Comparison of ENCODE assay signal across 22 mouse cellular contexts in the genomic region with DNA sequence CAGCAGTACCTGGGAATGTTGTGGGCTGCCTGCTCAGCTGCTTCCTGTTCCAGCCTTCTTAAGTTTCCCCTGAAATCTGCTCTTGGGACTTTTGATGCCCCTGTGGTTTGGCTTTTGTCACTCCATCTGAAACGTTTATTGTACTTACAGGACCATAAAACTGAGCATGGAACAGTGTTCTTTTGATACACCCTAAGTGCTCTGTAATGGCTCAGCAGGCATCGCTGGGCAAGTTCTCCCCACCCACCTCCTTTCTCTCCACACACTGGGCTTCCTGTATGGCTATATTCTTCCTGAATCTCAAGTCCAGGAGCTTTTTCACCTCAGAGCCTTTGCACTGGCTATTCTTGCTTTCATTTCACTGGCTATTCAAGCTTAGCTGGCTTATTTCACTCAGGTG. TPM values are rescaled to one million over a fixed set of nuclear protein-coding genes. Genes with fewer than 3 reads are reported as not detected.
DNase-seq lines count a peak whose midpoint lies in the region; ATAC-seq and TF ChIP-seq lines count a peak whose summit lies in the region.
"Had no signal": no experiment of that assay in that cellular context is flagged by ENCODE, and none has a peak within 500 bp of the region (broad histone marks: within the 10 kb centered on the region; RNA-seq: fewer than 3 reads in every experiment).

No protein-coding gene starts in this region.

- H3K4me3 ChIP-seq in ES-E14 (ENCODE audit: insufficient read depth in 1 of 2, low read depth in 1 of 2, low read length in 2 of 2, poor library complexity in 1 of 2, severe bottlenecking in 1 of 2) = no peak overlapping the region
- no peak overlapping the region for H3K4me3 ChIP-seq in intestine, embryonic 16.5 days (ENCODE audit: low read length)
- H3K4me3 ChIP-seq: embryonic facial prominence, embryonic 13.5 days; forebrain, embryonic 12.5 days; heart, embryonic 15.5 days; hindbrain, embryonic 13.5 days had no signal

- no peaks in the 10 kb centered on the region for H3K27me3 ChIP-seq in intestine, embryonic 16.5 days (replicated peaks; ENCODE audit: control insufficient read depth, insufficient read depth, low read length)
- H3K27me3 ChIP-seq: embryonic facial prominence, embryonic 13.5 days; forebrain, embryonic 12.5 days; heart, embryonic 15.5 days; hindbrain, embryonic 13.5 days; Patski had no signal

- ATAC-seq in intestine, embryonic 16.5 days = peak; percentile 92
- no peak for ATAC-seq in activated CD4-positive, CD25-positive, alpha-beta regulatory T cell, adult 4 months
- ATAC-seq: forebrain, embryonic 16.5 days; hindbrain, postnatal 0 days; Patski had no signal

- peaks cover 0 to 3% of the 10 kb centered on the region in 2 experiments; a peak in 1 of 4 replicates for H3K4me1 ChIP-seq in ES-E14 (ENCODE audit: control insufficient read depth in 2 of 2, insufficient read depth in 2 of 2, low read length in 2 of 2, poor library complexity in 1 of 2)
- H3K4me1 ChIP-seq in intestine, embryonic 16.5 days (ENCODE audit: control insufficient read depth, insufficient read depth, low read length) = peaks cover 5% of the 10 kb centered on the region; the same call in 1 of the 2 replicates
- H3K4me1 ChIP-seq: embryonic facial prominence, embryonic 13.5 days; forebrain, embryonic 12.5 days; heart, embryonic 15.5 days; hindbrain, embryonic 13.5 days had no signal

- H3K27ac ChIP-seq in ES-E14 (ENCODE audit: insufficient read depth, low read depth, low read length, poor library complexity, severe bottlenecking) = no peak overlapping the region
- H3K27ac ChIP-seq in intestine, embryonic 16.5 days (ENCODE audit: low read length) = peak overlapping the region; percentile 33; the same call in 1 of the 2 replicates
- H3K27ac ChIP-seq: embryonic facial prominence, embryonic 13.5 days; forebrain, embryonic 12.5 days; heart, embryonic 15.5 days; hindbrain, embryonic 13.5 days; hindbrain, postnatal 0 days had no signal

- in situ Hi-C loops in ES-E14 (cut with MboI; ENCODE audit: low sequenced_read_pairs in 2 of 2, unreplicated experiment in 2 of 2) = no loop called here

- WGBS in intestine, embryonic 16.5 days = 12% methylated on average over 2 of the region's 2 CpGs

- H3K9me3 ChIP-seq in ES-E14 (ENCODE audit: control insufficient read depth, insufficient read depth, low read depth, low read length) = no peaks in the 10 kb centered on the region
- H3K9me3 ChIP-seq in intestine, embryonic 16.5 days (ENCODE audit: control insufficient read depth, low read length) = no peaks in the 10 kb centered on the region
- H3K9me3 ChIP-seq: embryonic facial prominence, embryonic 13.5 days; forebrain, embryonic 12.5 days; heart, embryonic 15.5 days; hindbrain, embryonic 13.5 days had no signal

- H3K4me2 ChIP-seq in intestine, embryonic 16.5 days (ENCODE audit: low read depth, low read length) = no peak overlapping the region
- H3K4me2 ChIP-seq: embryonic facial prominence, embryonic 13.5 days; forebrain, embryonic 12.5 days; heart, embryonic 11.5 days; heart, embryonic 15.5 days; hindbrain, embryonic 13.5 days had no signal

- H3K9ac ChIP-seq in ES-E14 (ENCODE audit: insufficient read depth, low read depth, low read length, poor library complexity, severe bottlenecking) = no peak overlapping the region
- H3K9ac ChIP-seq in intestine, embryonic 16.5 days (ENCODE audit: low read depth, low read length) = no peak overlapping the region
- H3K9ac ChIP-seq: embryonic facial prominence, embryonic 13.5 days; forebrain, embryonic 12.5 days; heart, embryonic 15.5 days; hindbrain, embryonic 13.5 days had no signal

- H3K36me3 ChIP-seq in ES-E14 (ENCODE audit: control insufficient read depth, insufficient read depth, low read length, poor library complexity, severe bottlenecking) = no peaks in the 10 kb centered on the region
- no peaks in the 10 kb centered on the region for H3K36me3 ChIP-seq in intestine, embryonic 16.5 days (ENCODE audit: control insufficient read depth, insufficient read depth, low read length)
- H3K36me3 ChIP-seq: embryonic facial prominence, embryonic 13.5 days; forebrain, embryonic 12.5 days; heart, embryonic 15.5 days; hindbrain, embryonic 13.5 days had no signal

- peak; percentile 65 for DNase-seq in ES-E14 (ENCODE audit: low read depth, low spot score)
- DNase-seq in ZHBTc4 (ENCODE audit: low read depth, low spot score) = peak; percentile 90
- no peak for DNase-seq in kidney, postnatal 25 days
- no peak for DNase-seq in ovary, postnatal 14 days (ENCODE audit: low spot score)
- DNase-seq: adrenal gland, postnatal 14 days; cerebellum, adult 11-12 months; cerebellum, adult 9-11 months; cerebellum, postnatal 36 days; gastrocnemius, postnatal 10 days; heart, adult 18-20 months; heart, postnatal 14 days had no signal

TF ChIP-seq in ES-E14, 5 proteins besides CTCF, POLR2A, EP300 and RAD21:
- TF ChIP-seq HCFC1 (IDR thresholded peaks at IDR 0.05; ENCODE audit: borderline replicate concordance, insufficient read depth, low read length) = no peak
- no peak for TF ChIP-seq MAFK (IDR thresholded peaks at IDR 0.05; ENCODE audit: insufficient read depth, low read depth, low read length)
- no peak for TF ChIP-seq CHD2 (IDR thresholded peaks at IDR 0.05; ENCODE audit: low read depth, low read length)
- no peak for TF ChIP-seq ZC3H11A (IDR thresholded peaks at IDR 0.05; ENCODE audit: borderline replicate concordance, low read depth, low read length)
- TF ChIP-seq ZNF384 (IDR thresholded peaks at IDR 0.05; ENCODE audit: low read depth, low read length) = no peak
TF ChIP-seq in ES-E14: peak in this region for 0.

RNA-seq across cellular contexts. Expression of a gene that starts 18.1 kb away (rescaled TPM):
- 4.3 and 10.7 TPM in 2 replicates for total RNA-seq in ES-E14 (2012; rRNA removed)
- 6.0 and 6.3 TPM in 2 replicates for polyA plus RNA-seq in intestine, embryonic 16.5 days (2015; fragmentation: Nextera tagmentation; extraction: Ambion mirVana)
- polyA plus RNA-seq in activated CD4-positive, CD25-positive, alpha-beta regulatory T cell, adult 4 months (2017; shearing (Covaris generic)) = 100 to 1,000 TPM in 1 of 2 experiments, 10 to 100 TPM in 1; 87.9 to 139 TPM

RNA-seq across cellular contexts. Expression of a gene that starts 50.2 kb away (rescaled TPM):
- total RNA-seq in ES-E14 (2012; rRNA removed) = 4.0 and 5.1 TPM in 2 replicates
- 0.04 TPM in 1 of 2 replicates, not detected in the other for polyA plus RNA-seq in intestine, embryonic 16.5 days (2015; fragmentation: Nextera tagmentation; extraction: Ambion mirVana)
- 10 to 100 TPM in 1 of 2 experiments, 1 to 10 TPM in 1; 6.3 to 14.2 TPM for polyA plus RNA-seq in activated CD4-positive, CD25-positive, alpha-beta regulatory T cell, adult 4 months (2017; shearing (Covaris generic))
- total RNA-seq: hematopoietic stem cell, adult 5-6 weeks had no signal

Comparison
In these comparisons a context has a peak if more than half of its experiments do, and no peak if none do; other contexts are left out.
1. DNase-seq: peak in ES-E14 (single experiment) and ZHBTc4 (single experiment); none in kidney, postnatal 25 days (0 of 2) and ovary, postnatal 14 days (single experiment).
2. RNA of a gene that starts 18.1 kb away (polyA plus RNA-seq): 87.9 to 139 TPM in activated CD4-positive, CD25-positive, alpha-beta regulatory T cell, adult 4 months; 6.0 to 6.3 TPM in intestine, embryonic 16.5 days; every median in the first group is over 10 times any median in the second.